Mouse (Mus musculus) urinary bladder, postnatal 10 days (tissue): ENCODE data around the gene Arid5a.

Experiments used
- DNase-seq: peaks from one replicate; pipeline ENCODE4 v3.0.0; 2022; ENCODE audit warnings: low spot score

The Arid5a gene

GRCm38 (mm10) chr1:36294402-36294801 lies 13.1 kb upstream of the Arid5a start:
- DNase-seq: no peak

GRCm38 (mm10) chr1:36296466-36297149 lies 10.9 kb upstream of the Arid5a start:
- no peak for DNase-seq

GRCm38 (mm10) chr1:36298107-36298506 lies 9.4 kb upstream of the Arid5a start:
- DNase-seq: no peak

- no peak for DNase-seq
Observed at GRCm38 (mm10) chr1:36299126-36299525, 8.4 kb upstream of the Arid5a start.

DNA sequence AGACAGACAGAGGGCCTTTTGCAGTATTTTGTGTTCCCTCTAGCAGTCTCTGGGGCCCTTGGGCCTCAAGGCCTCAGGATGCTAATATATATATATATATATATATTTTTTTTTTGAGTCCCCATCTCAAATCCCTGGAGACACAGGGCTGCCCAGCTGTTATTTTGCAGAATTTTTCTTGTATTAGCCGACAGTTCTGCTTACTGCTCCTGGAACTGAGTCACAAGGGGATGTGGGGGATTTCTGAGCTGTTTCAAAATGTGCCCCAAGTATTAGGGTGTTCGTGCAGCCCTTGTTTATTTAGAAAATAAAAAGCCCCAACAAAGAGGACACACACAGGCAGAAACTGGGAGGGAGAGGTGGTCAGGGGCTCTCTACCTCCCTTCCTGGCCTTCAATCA lies 7.9 kb upstream of the Arid5a start:
- DNase-seq: no peak

- no peak for DNase-seq
Observed at GRCm38 (mm10) chr1:36300486-36300885, 7.0 kb upstream of the Arid5a start.

- no peak for DNase-seq
Observed at GRCm38 (mm10) chr1:36302273-36302672, 5.3 kb upstream of the Arid5a start.

DNA sequence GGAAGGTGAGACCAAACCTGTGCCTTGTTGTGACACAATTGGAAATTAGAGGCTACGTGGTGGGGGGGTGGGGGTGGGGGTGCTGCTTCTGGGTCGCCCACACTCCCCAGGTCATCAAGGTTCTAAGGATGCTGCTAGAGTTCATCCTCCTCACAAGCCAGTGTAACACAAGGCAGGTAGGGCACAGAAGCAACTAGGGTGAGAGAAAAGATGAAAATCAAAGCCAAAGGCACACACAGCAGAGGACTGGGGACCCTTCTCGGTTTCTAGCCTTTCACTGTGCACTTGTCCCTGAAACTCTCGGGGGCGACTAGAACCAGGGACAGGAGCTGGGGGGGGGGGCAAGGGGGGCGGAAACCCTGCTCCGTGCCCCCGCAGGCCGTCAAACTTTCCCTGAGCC lies 4.6 kb upstream of the Arid5a start:
- no peak for DNase-seq

DNA sequence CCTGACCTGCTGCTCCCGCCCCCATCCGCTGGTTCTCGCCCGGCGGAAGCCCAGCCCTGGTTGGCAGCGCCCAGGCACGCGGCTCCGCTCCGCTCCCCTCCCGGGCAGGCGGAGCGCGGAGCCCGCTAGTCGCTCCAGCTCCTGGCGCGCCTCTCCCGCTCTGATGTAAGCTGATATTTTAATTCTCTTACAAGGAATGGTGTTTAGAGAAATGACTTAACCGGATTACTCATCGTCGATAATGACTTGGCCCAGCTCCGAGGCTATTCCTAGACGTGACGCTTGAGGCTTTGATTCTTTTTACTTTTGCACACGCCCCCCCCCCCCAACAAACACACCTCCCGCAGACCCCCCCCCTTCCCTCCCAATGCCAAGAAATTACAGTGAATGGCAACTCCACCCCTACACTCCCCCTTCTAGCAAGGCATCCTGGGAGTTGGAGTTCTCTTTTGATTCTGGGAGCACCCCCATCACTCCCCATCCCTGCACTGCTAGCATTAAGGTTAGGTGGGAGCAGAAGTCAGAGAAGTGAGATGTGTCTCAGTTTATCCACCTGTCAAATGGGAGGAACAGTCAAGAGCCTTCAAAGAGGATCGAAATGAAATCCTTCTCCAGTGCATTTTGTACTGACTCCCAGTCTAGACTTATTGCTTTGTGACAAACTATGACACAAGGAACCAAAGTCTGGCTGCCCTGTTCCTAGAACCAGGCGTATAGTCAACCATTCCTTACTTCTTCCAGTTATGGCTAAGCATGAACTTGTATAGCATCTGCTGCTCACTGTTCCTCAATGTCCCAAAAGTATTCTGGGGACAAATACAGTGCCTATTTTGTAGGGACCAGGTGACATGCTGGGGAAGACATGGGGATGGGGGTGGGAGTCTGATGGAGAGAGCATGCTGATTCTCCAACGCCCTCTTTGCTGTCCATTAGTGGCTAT lies 3.9 kb upstream of the Arid5a start:
- DNase-seq: peak; percentile 51

DNA sequence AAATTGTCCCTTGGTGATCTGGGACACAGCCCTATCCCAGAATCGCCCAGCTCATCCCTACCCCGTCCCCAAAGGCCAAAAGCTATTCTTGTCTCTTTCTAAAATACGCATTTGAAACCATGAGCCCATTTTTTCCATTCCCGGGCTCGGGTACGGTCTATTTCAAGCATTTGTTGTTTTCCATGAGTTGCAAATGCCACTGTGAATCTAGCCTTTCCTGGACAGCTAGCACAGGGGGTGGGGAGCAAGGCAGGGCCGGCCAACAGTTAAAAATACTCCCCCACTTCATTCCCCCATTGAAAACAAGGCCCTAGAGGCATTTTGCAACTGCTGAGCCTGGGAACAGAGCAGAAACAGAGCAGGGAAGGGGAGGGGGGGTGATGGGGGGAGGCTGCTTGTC lies 2.8 kb upstream of the Arid5a start:
- DNase-seq: no peak

DNA sequence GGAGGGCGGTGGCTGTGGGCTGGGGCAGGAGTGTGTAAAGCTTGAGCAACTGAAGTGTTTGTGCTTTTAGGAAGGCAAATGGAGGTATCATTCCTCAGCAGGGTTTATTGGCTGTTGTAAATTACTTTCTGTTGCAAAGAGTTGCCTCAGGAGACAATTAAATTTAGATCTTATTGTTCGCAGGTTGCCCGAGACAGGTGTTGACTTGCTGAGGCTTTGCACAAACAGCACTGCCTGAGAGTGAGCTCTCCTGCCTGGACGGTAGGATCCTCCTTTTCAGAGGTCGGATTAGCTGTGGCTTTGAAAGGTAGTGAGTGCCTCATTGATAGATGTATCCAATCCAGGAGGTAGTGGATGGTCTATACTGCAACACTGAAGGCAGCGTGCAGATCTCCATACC lies 1.4 kb upstream of the Arid5a start:
- no peak for DNase-seq

DNA sequence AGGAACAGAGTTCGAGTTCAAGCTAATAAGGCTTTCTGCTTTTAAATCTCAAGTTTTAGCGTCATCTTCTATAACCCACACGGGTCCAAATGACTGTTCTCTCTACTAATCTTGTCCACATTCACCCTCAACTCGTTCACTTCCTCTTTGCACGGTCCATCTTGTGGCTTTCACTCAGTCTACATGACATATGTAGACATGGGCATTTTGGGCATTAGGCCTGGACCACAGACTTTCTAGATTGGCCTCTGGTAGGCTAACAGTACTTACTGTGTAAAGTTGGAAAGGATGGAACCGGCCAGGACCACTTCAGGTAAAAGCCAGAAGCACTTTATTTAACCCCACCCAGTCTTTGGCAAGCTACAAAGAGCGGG lies 425 bp upstream of the Arid5a start:
- DNase-seq: no peak

DNA sequence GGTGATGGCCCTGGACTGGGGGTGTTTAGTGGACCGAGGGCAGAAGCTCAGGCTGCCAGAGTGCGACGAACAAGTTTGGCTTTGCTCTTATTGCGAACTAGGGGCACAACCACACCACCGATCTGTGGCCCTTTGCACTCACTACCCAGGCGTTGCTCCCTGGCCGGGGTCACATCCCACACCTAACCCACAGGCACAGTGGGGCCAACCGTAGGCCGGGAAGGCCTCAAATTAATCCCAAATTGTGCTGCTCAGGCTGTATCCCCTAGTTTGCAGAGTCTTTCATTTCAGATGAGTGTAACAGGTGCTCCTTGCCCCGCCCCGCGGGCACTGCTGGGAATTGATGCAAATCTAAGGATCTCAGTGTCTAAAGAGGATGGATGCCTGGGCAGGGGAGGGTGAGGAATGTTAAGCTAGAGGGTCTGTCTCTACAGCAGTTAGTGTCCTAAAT lies 943 bp downstream of the Arid5a start:
- no peak for DNase-seq

- no peak for DNase-seq
Observed at GRCm38 (mm10) chr1:36308966-36309475, 1.5 kb downstream of the Arid5a start.

DNA sequence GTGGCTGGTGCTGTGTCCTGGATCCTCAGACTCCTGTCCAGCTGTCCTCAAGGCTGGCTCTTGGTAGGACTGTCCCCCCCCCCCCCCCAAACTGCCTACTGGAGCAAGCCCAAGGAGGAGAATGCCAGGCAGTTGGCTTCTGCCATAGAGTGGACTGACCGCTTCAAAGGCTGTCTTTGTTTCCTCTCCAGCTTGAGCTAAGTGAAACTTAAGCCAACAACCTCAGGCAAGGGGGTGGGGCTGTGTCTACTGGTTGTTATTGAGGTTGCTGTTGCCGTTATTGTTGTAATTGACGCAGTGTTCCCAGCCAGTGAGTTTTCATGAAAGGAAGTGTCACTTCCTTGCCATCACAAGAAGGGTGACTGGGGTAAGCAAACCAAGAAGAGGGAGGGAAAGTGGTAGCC lies 2.0 kb downstream of the Arid5a start:
- no peak for DNase-seq

- DNase-seq: no peak
Observed at GRCm38 (mm10) chr1:36314959-36315775, 7.6 kb downstream of the Arid5a start.

DNA sequence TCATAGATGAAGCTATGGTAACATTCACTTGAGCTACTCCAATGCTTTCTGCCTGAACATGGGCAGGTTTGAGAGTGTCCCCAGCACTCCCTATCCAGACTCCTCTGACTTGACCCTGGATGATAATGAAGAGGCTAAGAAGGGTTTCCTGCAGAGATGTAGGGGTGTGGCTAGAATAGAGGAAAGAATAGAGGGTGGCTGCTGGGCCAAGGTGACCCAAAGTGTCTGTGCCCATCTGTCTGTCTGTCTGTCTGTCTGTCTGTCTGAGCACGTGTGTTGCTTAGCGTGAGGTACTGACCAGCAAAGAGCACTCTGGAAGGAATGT lies 8.2 kb downstream of the Arid5a start:
- no peak for DNase-seq

DNA sequence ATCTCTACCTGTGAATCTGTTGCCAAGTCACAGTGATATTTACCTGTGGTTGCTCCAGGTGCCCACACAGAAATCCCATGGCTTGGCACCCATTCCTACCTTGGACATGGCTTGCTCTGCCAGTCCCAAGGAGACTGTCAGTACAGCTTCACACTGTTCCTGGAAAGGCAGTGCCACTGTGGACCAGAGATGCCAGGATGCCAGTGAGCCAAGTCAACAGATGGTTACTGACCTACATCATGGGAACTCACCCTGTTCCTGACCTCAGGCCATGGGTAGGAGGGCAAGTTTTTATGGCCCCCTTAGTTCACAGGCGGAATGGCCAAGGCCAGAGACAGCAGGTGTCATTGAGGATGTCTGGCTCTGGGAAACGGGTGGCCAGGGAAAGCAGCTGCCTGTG lies 13.6 kb downstream of the Arid5a start:
- DNase-seq: no peak

DNA sequence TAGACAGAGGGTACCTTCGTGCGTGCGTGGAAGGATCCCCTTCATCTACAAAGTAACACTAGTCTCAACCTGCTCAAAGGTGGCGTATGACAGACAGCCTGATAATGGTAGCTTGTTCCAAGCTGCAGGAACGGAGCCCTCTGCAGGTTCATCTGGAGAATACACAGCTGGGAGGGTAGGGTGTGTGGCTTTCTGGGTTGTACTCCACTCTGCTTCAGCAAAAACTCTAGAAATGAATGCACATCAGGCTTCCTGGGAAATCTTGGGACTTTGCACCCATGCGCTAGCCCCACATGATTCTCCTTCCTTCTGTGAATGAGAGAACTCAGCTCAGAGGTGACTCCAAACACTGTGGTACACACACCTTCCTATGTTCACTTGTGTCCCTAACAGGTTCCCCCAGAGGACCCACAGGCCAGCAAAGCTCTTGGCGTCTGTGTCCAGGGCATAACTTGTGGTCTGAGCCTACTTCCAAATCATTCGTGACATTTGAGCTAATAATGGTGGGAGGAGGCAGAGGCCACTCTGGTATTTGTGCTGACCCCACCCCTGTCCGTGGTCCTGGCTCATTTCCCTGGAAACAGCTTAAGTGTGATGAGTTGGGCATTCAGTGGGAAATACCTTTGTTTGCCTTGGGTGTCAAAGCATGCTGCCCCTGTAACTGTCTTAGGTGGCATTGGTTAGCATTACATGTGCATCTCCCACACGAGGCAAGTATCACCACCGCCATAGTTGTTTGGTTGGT lies 14.5 kb downstream of the Arid5a start:
- no peak for DNase-seq

DNA sequence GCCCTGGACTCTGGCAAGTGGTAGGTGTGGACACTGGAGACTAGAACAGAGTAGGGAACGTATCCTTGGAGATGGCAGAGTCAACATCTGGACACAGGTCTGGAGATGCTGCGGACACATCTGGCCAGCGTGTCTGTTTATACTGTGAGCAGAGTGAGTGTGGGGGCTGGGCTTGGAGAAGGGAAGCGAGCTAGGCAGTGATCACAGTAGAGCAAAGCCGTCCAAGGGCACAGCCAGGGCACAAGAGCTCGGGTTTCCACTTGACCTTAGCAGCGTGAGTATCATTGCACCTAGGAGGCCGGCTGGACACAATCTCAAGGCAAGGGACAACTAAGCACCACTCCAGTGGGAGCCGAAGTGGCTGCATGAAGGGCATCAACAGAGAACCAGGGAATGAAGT lies 15.5 kb downstream of the Arid5a start:
- DNase-seq: no peak

- no peak for DNase-seq
Observed at GRCm38 (mm10) chr1:36323746-36324448, 16.4 kb downstream of the Arid5a start.
